Mouse (Mus musculus) small intestine, adult 2 months (tissue): ENCODE results near the gene Astn2.

Experiments used
- CTCF ChIP-seq: fragments of 200-500 bp; IDR thresholded peaks from 2 replicates; pipeline ENCODE4 v1.5.1; 2012; ENCODE audit warnings: low read depth, mild to moderate bottlenecking, control low read depth, inconsistent platforms, low read length, moderate library complexity, mixed read lengths; ENCODE audit not compliant: insufficient replicate concordance, insufficient read length; ENCODE audit errors: extremely low read depth
- POLR2A ChIP-seq: fragments of 200-500 bp; IDR thresholded peaks from 2 replicates; pipeline ENCODE4 v1.6.1; 2012; ENCODE audit warnings: low read depth, mild to moderate bottlenecking, control low read depth, inconsistent platforms, low read length, moderate library complexity

- TF ChIP-seq POLR2A: no peak
- 0 out of 2 replicates have a peak, but pooled peaks have one; percentile 4 for TF ChIP-seq CTCF
Observed at GRCm38 (mm10) chr4:66401186-66401681, 3.2 kb downstream of the Astn2 start.
